Mouse (Mus musculus) liver, embryonic 13.5 days (tissue): Measurements from ENCODE around the gene Lrp1. TPM values are rescaled to one million over a fixed set of nuclear protein-coding genes. Genes with fewer than 3 reads are reported as not detected.
"Not testable (repeated sequence)": the region's sequence is repeated elsewhere in the genome, so short reads cannot be mapped to it uniquely, and the experiment has no call there.

ENCODE experiments used
- ATAC-seq: fragments of 200-750 bp; cut with Nextera tagmentation; 2 replicates; pipeline ENCODE4 v1.8.0; 2017; ENCODE audit warnings: low read depth, mild to moderate bottlenecking, moderate number of reproducible peaks, moderate library complexity
- DNase-seq: peaks from one replicate; pipeline ENCODE4 v3.0.0; 2022
- H3K27ac ChIP-seq: fragments of 300-500 bp; sonication (generic); 2 replicates; pipeline ENCODE4 v1.5.1; 2015; ENCODE audit warnings: moderate library complexity, mild to moderate bottlenecking, inconsistent platforms
- H3K27me3 ChIP-seq: fragments of 300-500 bp; sonication (generic); 2 replicates; pipeline ENCODE4 v1.6.1; 2015; ENCODE audit warnings: mild to moderate bottlenecking, inconsistent platforms
- H3K36me3 ChIP-seq: fragments of 300-500 bp; sonication (generic); 2 replicates; pipeline ENCODE4 v1.6.1; 2015; ENCODE audit warnings: mild to moderate bottlenecking, inconsistent platforms
- H3K4me1 ChIP-seq: fragments of 300-500 bp; sonication (generic); replicated peaks from 2 replicates; pipeline ENCODE4 v1.6.1; 2015; ENCODE audit warnings: inconsistent platforms
- H3K4me2 ChIP-seq: fragments of 300-500 bp; sonication (generic); 2 replicates; pipeline ENCODE4 v1.6.1; 2015; ENCODE audit warnings: inconsistent platforms, mild to moderate bottlenecking, moderate library complexity
- H3K4me3 ChIP-seq: fragments of 300-500 bp; sonication (generic); replicated peaks from 2 replicates; pipeline ENCODE4 v1.5.1; 2015; ENCODE audit warnings: mild to moderate bottlenecking, inconsistent platforms
- H3K9ac ChIP-seq: fragments of 300-500 bp; sonication (generic); 2 replicates; pipeline ENCODE4 v1.6.1; 2015; ENCODE audit warnings: mild to moderate bottlenecking, inconsistent platforms
- H3K9me3 ChIP-seq: fragments of 300-500 bp; sonication (generic); replicated peaks from 2 replicates; pipeline ENCODE4 v1.6.1; 2016; ENCODE audit warnings: inconsistent platforms
- WGBS: fragments of 180-500 bp; shearing (Covaris S2); methylation state at CpG from one replicate; pipeline ENCODE4 v1.1.7; 2015; ENCODE audit not compliant: insufficient replicate concordance; 5-methylcytosine and 5-hydroxymethylcytosine counted together
- polyA plus RNA-seq: library from polyadenylated mRNA; unstranded; fragments of >200 nt; fragmentation: Nextera tagmentation; extraction: Ambion mirVana; gene quantifications from 2 replicates; pipeline ENCODE4 v1.2.1, GENCODE M21; 2015

Lrp1 gene
- polyA plus RNA-seq, 1 experiment from 2014 or later: 15.1 TPM

- no peak overlapping the region for H3K27ac ChIP-seq
- peaks cover 21% of the 10 kb centered on the region for H3K36me3 ChIP-seq
- H3K9ac ChIP-seq: no peak overlapping the region
- H3K4me1 ChIP-seq: peaks cover 76% of the 10 kb centered on the region
- no peak overlapping the region for H3K4me2 ChIP-seq
- no peak for ATAC-seq
- no peak overlapping the region for H3K4me3 ChIP-seq
- 54% methylated on average over 5 of the region's 5 CpGs for WGBS
- no peaks in the 10 kb centered on the region for H3K9me3 ChIP-seq
- peaks cover 76% of the 10 kb centered on the region for H3K27me3 ChIP-seq
- no peak for DNase-seq
Measured at GRCm38 (mm10) chr10:127663590-127663989, 42.6 kb upstream of the Lrp1 start.

GRCm38 (mm10) chr10:127662666-127663253 is 41.8 kb upstream of the Lrp1 start:
- peak overlapping the region; percentile 58 for H3K27ac ChIP-seq
- 0 out of 2 replicates have a peak overlapping the region, but pooled peaks have one; percentile 27 for H3K4me3 ChIP-seq
- peaks cover 68% of the 10 kb centered on the region for H3K27me3 ChIP-seq
- H3K36me3 ChIP-seq: peaks cover 27% of the 10 kb centered on the region
- WGBS: 32% methylated on average over 19 of the region's 19 CpGs
- DNase-seq: no peak
- no peak overlapping the region for H3K9ac ChIP-seq
- H3K4me2 ChIP-seq: peak overlapping the region; percentile 60
- no peaks in the 10 kb centered on the region for H3K9me3 ChIP-seq
- no peak; the same call in 1 of the 2 replicates for ATAC-seq
- H3K4me1 ChIP-seq: peaks cover 73% of the 10 kb centered on the region

DNA sequence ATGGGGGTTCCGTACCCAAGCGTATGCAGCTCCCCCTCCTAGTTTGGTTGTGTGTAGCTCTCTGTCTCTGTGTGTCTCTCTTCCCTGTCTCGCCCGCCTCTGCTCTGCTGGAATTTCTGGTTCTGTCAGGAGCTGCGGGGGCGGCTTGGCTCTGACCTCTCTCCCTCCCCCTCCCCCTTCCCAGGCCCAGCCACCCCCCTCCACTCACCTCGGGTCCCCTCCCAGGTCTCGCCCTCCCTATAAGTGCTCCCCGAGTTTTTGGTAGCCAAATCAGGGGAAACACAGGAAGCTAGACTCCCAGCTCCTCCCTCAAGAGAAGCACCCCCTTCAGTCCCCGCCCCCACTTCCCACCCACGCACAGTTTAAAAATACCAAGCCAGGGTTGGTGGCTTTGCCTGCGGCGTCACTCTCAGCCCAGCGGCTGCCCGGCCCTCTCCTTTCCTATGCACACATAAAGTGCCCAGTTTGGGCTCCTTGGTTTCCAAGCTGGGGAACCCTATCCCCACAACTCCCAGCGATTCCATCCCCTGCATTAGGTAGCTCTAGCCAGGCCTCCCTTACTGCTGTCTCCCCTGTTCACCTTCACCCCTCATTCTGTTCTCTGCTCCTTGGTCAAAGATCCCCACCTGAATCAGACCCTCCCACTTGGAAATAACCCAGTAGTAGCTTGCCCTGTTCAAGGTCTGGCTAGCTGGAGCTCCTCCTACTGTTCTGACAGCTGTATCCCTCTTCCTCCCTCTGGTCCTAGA is 41.1 kb upstream of the Lrp1 start:
- H3K9me3 ChIP-seq: no peaks in the 10 kb centered on the region
- H3K4me2 ChIP-seq: peak overlapping the region; percentile 60
- DNase-seq: no peak
- peaks cover 61% of the 10 kb centered on the region for H3K27me3 ChIP-seq
- WGBS: 12% methylated on average over 16 of the region's 16 CpGs
- peak; percentile 34 for ATAC-seq
- peaks cover 68% of the 10 kb centered on the region for H3K4me1 ChIP-seq
- peak overlapping the region; percentile 58 for H3K27ac ChIP-seq
- H3K4me3 ChIP-seq: peak overlapping the region; percentile 27
- peak overlapping the region; percentile 36; the same call in 1 of the 2 replicates for H3K9ac ChIP-seq
- H3K36me3 ChIP-seq: peaks cover 27% of the 10 kb centered on the region

DNA sequence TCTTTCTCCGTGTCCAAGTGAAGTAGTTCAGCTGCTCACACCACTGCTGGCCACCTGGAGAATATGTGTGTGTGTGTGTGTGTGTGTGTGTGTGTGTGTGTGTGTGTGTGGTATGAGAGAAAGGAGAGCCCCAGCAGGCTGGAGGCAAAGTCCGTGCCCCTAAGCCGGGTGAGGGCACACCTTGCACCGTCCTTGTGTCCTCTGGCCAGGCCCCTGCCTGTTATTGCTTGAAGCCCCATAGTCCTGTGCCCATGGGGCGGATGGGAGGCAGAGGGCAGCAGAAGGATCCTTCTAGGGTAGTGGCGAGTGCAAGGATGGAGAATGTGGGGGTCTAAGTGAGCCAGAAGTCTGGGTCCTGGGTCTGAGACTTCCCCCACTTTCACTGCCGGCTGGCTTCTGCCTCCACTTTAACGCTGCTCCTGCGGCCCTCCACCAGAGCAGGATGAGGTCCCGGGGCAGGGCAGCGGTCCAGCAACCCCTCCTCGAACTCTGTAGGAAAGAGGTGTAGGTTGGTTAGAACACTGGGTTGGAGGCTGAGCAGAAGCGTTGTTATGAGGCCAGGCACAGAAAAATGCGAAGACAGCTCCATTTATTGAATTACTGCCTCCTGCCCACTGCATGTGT is 40.5 kb upstream of the Lrp1 start:
- Histone ChIP-seq H3K9ac (peak overlapping the region; percentile 36; the same call in 1 of the 2 replicates), H3K9me3 (no peaks in the 10 kb centered on the region), H3K4me3 (peak overlapping the region; percentile 27), H3K4me1 (peaks cover 62% of the 10 kb centered on the region), H3K4me2 (peak overlapping the region; percentile 60), H3K27me3 (peaks cover 55% of the 10 kb centered on the region), H3K27ac (peak overlapping the region; percentile 58), H3K36me3 (peaks cover 29% of the 10 kb centered on the region)
- 31% methylated on average over 14 of the region's 14 CpGs for whole genome bisulfite sequencing
- DNase-seq (no peak), ATAC-seq (no peak)

GRCm38 (mm10) chr10:127659551-127659950 is 38.6 kb upstream of the Lrp1 start:
- ATAC-seq: no peak
- whole genome bisulfite sequencing: 46% methylated on average over 1 of the region's 1 CpGs

DNA sequence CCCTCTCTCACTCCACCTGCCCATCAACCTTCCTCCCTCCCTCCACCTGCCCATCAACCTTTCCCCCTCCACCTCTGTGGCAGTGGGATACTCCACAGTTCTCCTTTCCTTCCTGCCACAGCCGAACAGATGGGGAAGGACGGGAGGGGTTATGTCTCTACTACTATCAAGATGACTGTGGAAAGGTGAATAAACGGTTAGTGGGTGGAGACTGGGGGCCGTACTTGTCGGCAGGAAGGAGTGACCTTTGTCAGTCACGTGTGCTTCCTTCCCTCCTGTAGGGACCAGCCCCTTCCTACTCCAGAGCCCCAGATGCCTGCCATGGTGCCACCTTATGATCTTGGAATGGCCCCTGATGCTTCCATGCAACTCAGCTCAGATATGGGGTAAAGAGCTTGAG is 37.1 kb upstream of the Lrp1 start:
- ATAC-seq (no peak), DNase-seq (no peak)
- Histone ChIP-seq H3K4me3 (no peak overlapping the region), H3K27me3 (peaks cover 21% of the 10 kb centered on the region), H3K4me2 (no peak overlapping the region), H3K27ac (no peak overlapping the region), H3K36me3 (peaks cover 45% of the 10 kb centered on the region), H3K9ac (no peak overlapping the region), H3K4me1 (peaks cover 41% of the 10 kb centered on the region), H3K9me3 (no peaks in the 10 kb centered on the region)
- WGBS: 27% methylated on average over 6 of the region's 6 CpGs

More at GRCm38 (mm10) chr10:127659551-127659950, 38.6 kb upstream of the Lrp1 start:
- Histone ChIP-seq H3K9me3 (no peaks in the 10 kb centered on the region), H3K36me3 (peaks cover 36% of the 10 kb centered on the region), H3K4me1 (peaks cover 54% of the 10 kb centered on the region), H3K27ac (no peak overlapping the region), H3K4me3 (no peak overlapping the region), H3K27me3 (peaks cover 36% of the 10 kb centered on the region), H3K4me2 (no peak overlapping the region), H3K9ac (no peak overlapping the region)
- no peak for DNase-seq

- H3K4me3 ChIP-seq, H3K27ac ChIP-seq, ATAC-seq, H3K9me3 ChIP-seq, H3K9ac ChIP-seq, H3K4me2 ChIP-seq, DNase-seq: not testable (repeated sequence)
- Histone ChIP-seq H3K36me3 (peaks cover 50% of the 10 kb centered on the region), H3K27me3 (peaks cover 17% of the 10 kb centered on the region), H3K4me1 (peaks cover 40% of the 10 kb centered on the region)
- 68% methylated on average over 6 of the region's 6 CpGs for WGBS
Measured at GRCm38 (mm10) chr10:127657617-127658016, 36.7 kb upstream of the Lrp1 start.

- Histone ChIP-seq H3K27me3 (no peaks in the 10 kb centered on the region), H3K36me3 (peaks cover 68% of the 10 kb centered on the region), H3K9me3 (no peaks in the 10 kb centered on the region), H3K4me2 (no peak overlapping the region), H3K4me3 (no peak overlapping the region), H3K4me1 (peaks cover 19% of the 10 kb centered on the region), H3K27ac (no peak overlapping the region), H3K9ac (no peak overlapping the region)
- DNase-seq: no peak
- 56% methylated on average over 16 of the region's 16 CpGs for WGBS
- no peak for ATAC-seq
Measured at GRCm38 (mm10) chr10:127654970-127655579, 34.1 kb upstream of the Lrp1 start.

DNA sequence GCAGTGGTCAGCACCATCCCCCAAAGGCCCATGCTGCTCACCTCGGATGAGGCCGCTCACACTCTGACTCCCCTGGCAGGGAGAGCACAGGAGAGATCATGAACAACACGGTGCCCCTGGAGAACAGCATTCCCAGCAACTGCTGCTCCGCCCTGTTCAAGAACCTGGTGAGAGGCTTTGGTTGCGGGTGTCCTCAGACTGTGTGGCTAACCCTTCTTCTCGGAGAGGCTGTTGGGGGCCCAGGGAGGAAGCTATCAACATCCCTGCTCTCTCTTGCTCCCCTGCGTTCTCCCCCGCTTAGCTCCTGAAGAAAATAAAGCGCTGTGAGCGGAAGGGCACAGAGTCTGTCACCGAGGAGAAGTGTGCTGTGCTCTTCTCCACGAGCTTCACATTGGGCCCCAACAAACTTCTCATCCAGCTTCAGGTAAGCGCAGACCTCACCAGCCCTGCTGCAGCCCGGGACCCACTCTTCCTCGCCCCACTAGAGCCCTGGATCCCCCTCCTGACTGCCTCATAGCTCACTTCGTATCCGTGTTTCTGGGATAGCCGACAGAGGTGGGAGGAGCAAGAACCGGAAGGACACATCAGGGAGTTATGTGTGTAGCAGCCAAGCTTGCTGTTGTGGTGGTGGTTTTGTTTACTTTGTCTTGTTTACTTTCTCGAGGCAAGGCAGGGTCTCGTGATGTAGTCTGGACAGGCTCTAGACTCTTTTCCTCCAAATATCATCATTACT is 32.1 kb upstream of the Lrp1 start:
- no peak overlapping the region for H3K27ac ChIP-seq
- DNase-seq: no peak
- no peak for ATAC-seq
- no peaks in the 10 kb centered on the region for H3K27me3 ChIP-seq
- H3K4me3 ChIP-seq: no peak overlapping the region
- 68% methylated on average over 21 of the region's 21 CpGs for WGBS
- H3K9ac ChIP-seq: no peak overlapping the region
- H3K4me2 ChIP-seq: no peak overlapping the region
- H3K9me3 ChIP-seq: no peaks in the 10 kb centered on the region
- H3K4me1 ChIP-seq: peaks cover 15% of the 10 kb centered on the region
- H3K36me3 ChIP-seq: peaks cover 56% of the 10 kb centered on the region

DNA sequence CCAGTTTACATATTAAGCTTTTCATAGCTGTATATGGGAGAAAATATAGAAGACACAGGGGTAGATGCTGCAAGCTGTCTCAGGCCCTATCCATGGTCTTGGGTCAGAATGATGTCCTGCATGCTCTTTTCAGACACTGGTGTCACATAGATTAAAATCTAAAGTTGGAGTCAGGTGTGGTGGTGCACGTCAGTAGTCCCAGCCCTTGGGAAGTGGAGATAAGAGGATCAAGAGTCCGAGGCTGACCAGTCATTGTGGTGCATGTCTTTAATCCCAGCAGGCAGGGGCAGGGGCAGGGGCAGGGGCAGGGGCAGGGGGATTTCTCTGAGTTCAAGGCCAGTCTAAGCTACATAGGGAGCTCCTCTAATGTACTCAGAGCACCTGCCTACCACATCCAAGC is 24.8 kb upstream of the Lrp1 start:
- Histone ChIP-seq H3K9me3 (no peaks in the 10 kb centered on the region), H3K27ac (no peak overlapping the region), H3K4me2 (no peak overlapping the region), H3K4me1 (peaks cover 30% of the 10 kb centered on the region), H3K27me3 (no peaks in the 10 kb centered on the region), H3K36me3 (peaks cover 11% of the 10 kb centered on the region; the same call in 1 of the 2 replicates), H3K4me3 (no peak overlapping the region), H3K9ac (no peak overlapping the region)
- DNase-seq: no peak
- ATAC-seq: no peak
- WGBS: 47% methylated on average over 2 of the region's 2 CpGs
